Mouse (Mus musculus) bone marrow, adult 2 months (tissue): ENCODE measurements around the gene Uhrf1bp1l.

Experiments
- CTCF ChIP-seq: fragments of 200-500 bp; IDR thresholded peaks from 2 replicates; pipeline ENCODE4 v1.5.1; 2011; ENCODE audit warnings: low read length, control low read depth; ENCODE audit not compliant: control insufficient read depth, insufficient read depth
- POLR2A ChIP-seq: fragments of 200-500 bp; IDR thresholded peaks from 2 replicates; pipeline ENCODE4 v1.6.1; 2011; ENCODE audit warnings: low read depth, mild to moderate bottlenecking, control low read depth, low read length, borderline replicate concordance; ENCODE audit not compliant: control insufficient read depth

DNA sequence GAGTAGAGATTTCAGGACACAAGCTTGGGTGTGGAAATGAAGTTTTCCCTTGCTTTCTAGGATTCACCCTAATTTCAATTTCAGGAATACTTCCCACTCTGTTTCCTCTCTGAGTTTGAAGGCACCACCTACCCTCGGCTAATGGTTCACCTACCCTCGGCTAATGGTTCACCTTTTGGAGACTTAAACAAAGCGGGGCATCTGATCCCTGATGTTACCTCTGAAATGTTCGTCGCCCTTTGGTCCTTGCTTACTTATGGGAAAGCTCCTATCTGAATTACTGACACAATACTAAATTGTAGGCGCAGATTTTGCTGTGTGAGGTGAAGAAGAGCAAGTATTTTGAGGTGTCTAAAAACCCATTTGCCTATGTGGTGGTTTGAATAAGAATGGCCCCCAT is 106.2 kb downstream of the Uhrf1bp1l start:
- no peak for TF ChIP-seq CTCF
- no peak for TF ChIP-seq POLR2A
